Mouse (Mus musculus): Measurements from ENCODE around the gene Vwa3b.

Vwa3b gene

GRCm38 (mm10) chr1:37065658-37066412 lies 39.4 kb downstream of the Vwa3b start:
- DNase-seq = no peak

GRCm38 (mm10) chr1:37075759-37076158 lies 49.4 kb downstream of the Vwa3b start:
- DNase-seq = no peak

GRCm38 (mm10) chr1:37077266-37077665 lies 50.9 kb downstream of the Vwa3b start:
- DNase-seq = no peak

- DNase-seq = peak; percentile 53
Observed at GRCm38 (mm10) chr1:37077955-37078549, 51.7 kb downstream of the Vwa3b start.

- DNase-seq = no peak
Observed at GRCm38 (mm10) chr1:37080442-37080841, 54.0 kb downstream of the Vwa3b start.

- DNase-seq = no peak
Observed at GRCm38 (mm10) chr1:37081376-37082214, 55.2 kb downstream of the Vwa3b start.

GRCm38 (mm10) chr1:37082215-37082464 lies 55.7 kb downstream of the Vwa3b start:
- no peak for DNase-seq

- no peak for DNase-seq
Observed at GRCm38 (mm10) chr1:37084075-37084474, 57.7 kb downstream of the Vwa3b start.

GRCm38 (mm10) chr1:37085171-37085570 lies 58.8 kb downstream of the Vwa3b start:
- DNase-seq = no peak

- DNase-seq = no peak
Observed at GRCm38 (mm10) chr1:37089191-37089590, 62.8 kb downstream of the Vwa3b start.

GRCm38 (mm10) chr1:37097382-37098093 lies 71.1 kb downstream of the Vwa3b start:
- no peak for DNase-seq

- no peak for DNase-seq
Observed at GRCm38 (mm10) chr1:37098094-37098555, 71.7 kb downstream of the Vwa3b start.

- no peak for DNase-seq
Observed at GRCm38 (mm10) chr1:37100361-37100760, 74.0 kb downstream of the Vwa3b start.

GRCm38 (mm10) chr1:37101016-37101415 lies 74.6 kb downstream of the Vwa3b start:
- DNase-seq = no peak

- no peak for DNase-seq
Observed at GRCm38 (mm10) chr1:37101717-37102116, 75.3 kb downstream of the Vwa3b start.

- DNase-seq = no peak
Observed at GRCm38 (mm10) chr1:37105194-37105593, 78.8 kb downstream of the Vwa3b start.

GRCm38 (mm10) chr1:37113781-37114180 lies 87.4 kb downstream of the Vwa3b start:
- DNase-seq = no peak

GRCm38 (mm10) chr1:37115847-37116246 lies 89.5 kb downstream of the Vwa3b start:
- no peak for DNase-seq

- no peak for DNase-seq
Observed at GRCm38 (mm10) chr1:37116574-37116973, 90.2 kb downstream of the Vwa3b start.

- no peak for DNase-seq
Observed at GRCm38 (mm10) chr1:37117964-37118363, 91.6 kb downstream of the Vwa3b start.

- DNase-seq = no peak
Observed at GRCm38 (mm10) chr1:37122306-37122705, 95.9 kb downstream of the Vwa3b start.

GRCm38 (mm10) chr1:37122798-37123197 lies 96.4 kb downstream of the Vwa3b start:
- no peak for DNase-seq

GRCm38 (mm10) chr1:37124696-37125349 lies 98.4 kb downstream of the Vwa3b start:
- DNase-seq = no peak

Measured in kidney, adult 11 months (tissue).